Mouse (Mus musculus) cortical plate, adult 2 months (tissue): ENCODE measurements around the gene Plod1. TPM values are rescaled to one million over a fixed set of nuclear protein-coding genes. Genes with fewer than 3 reads are reported as not detected.

Experiments
- H3K27ac ChIP-seq: fragments of 200-500 bp; 2 replicates; pipeline ENCODE4 v1.5.1; 2012; ENCODE audit warnings: low read length, control low read depth, inconsistent platforms; ENCODE audit not compliant: insufficient read depth
- H3K4me1 ChIP-seq: fragments of 200-500 bp; 2 replicates; pipeline ENCODE4 v1.6.1; 2011; ENCODE audit warnings: low read length; ENCODE audit not compliant: control insufficient read depth, insufficient read depth
- H3K4me3 ChIP-seq: fragments of 200-500 bp; 2 replicates; pipeline ENCODE4 v1.5.1; 2011; ENCODE audit warnings: mild to moderate bottlenecking, low read length, control low read depth; ENCODE audit not compliant: insufficient read depth
- CTCF ChIP-seq: fragments of 200-500 bp; IDR thresholded peaks from 2 replicates; pipeline ENCODE4 v1.5.1; 2011; ENCODE audit warnings: mild to moderate bottlenecking, control low read depth, low read length; ENCODE audit not compliant: insufficient read depth; ENCODE audit errors: extremely low read depth
- POLR2A ChIP-seq: fragments of 200-500 bp; IDR thresholded peaks from 2 replicates; pipeline ENCODE4 v1.6.1; 2011; ENCODE audit warnings: mild to moderate bottlenecking, low read length, control low read depth; ENCODE audit not compliant: insufficient read depth; ENCODE audit errors: extremely low read depth
- polyA plus RNA-seq: library from polyadenylated mRNA; depleted of rRNA; stranded (reverse); fragments of >200 nt; gene quantifications from 2 replicates; pipeline ENCODE4 v1.2.3, GENCODE M21; 2012

Gene Plod1
- polyA plus RNA-seq, 1 experiment: 24.4 TPM

DNA sequence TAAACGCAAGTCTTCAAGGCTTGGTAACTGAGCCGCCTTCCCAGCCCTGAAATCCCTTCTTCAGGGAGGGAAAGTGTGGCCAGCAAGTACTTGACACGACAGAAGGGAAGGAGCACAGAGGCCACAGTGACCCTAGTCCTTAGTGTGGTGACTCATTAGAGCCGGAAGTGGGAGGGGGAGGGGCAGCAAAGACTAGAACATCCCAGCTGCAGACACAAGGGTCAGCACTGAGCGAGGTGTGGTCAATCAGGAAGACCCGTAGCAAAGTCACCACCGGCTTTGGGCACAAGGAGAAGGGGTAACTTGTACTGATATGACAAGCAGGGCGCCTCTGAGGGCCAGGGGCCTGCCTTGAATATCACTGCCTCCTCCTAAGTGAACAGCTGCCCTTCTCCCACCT, 8.9 kb downstream of the Plod1 start:
- Histone ChIP-seq H3K27ac (no peak overlapping the region), H3K4me3 (no peak overlapping the region), H3K4me1 (no peaks in the 10 kb centered on the region)
- no peak for TF ChIP-seq CTCF
- no peak for TF ChIP-seq POLR2A

DNA sequence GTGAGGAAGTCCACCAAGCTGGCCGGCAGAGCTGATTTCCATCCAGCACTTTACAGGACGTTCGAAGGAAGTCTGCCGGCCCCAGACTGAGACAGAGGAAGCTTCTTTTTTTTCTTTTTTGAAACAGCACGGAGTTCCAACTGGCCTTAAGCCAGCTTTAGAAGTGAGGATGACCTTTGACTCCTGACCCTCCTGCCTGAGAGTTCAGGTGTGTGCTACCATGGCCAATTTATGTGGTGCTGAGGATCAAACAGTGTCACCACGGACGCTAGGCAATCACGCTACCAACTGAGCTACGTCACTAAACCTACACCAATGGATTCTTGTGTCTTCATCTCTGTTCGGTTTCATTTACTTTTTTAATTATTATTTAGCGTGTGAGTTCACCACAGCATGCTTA, 14.2 kb downstream of the Plod1 start:
- Histone ChIP-seq H3K27ac (no peak overlapping the region), H3K4me3 (no peak overlapping the region), H3K4me1 (no peaks in the 10 kb centered on the region)
- TF ChIP-seq CTCF: no peak
- TF ChIP-seq POLR2A: no peak

DNA sequence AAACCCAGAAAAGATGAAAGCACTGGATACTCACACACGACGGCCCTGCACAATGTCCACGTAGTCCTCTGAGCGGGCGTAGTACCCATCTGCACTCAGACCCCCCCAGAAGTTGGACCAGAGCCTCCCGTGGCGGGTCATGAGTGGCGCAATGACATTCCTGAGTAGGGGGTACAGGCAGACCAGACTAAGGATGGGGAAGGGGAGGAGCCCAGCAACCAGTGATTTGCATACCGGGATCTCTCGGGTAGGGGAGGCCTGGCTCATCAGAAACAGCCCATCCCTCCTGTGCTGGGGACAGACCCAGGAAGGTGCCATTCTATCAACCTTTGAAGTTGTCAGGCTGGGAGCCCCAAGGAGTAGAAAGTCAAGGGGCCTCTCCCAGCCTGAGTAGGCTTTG, 15.6 kb downstream of the Plod1 start:
- TF ChIP-seq POLR2A (no peak), CTCF (no peak)

DNA sequence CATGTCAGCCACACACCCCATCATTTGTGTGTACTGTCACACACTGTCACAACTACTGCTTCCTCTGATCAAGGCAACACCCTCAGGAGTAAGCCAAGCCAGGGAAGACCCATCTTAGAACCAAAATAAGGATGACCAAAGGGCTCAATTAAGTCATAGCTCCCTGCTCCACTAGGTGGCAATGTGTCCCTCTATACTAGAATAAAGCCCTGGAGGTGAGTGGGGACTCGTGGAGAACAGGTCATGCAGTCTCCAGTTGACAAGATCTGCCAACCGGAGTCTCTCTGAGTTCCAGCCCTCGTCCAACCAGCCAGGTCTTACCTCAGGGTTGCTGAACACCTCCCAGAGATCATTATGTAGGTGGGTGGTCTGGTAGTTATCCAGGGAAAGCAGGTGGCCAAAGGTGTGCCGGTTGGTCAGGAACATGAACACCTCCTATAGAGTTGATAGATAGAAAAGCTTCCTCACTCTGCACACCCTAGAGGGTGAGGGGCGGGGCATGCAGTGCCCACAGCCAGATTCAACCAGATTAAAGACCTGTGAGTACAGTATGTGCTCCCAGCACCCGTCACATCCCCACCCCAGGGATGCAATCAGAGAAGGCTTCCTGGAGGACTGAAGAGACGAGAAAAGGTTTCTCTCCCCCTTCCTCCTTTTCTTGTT, 18.0 kb downstream of the Plod1 start:
- peak; percentile 52 for TF ChIP-seq CTCF
- no peak for TF ChIP-seq POLR2A
- Histone ChIP-seq H3K4me3 (no peak overlapping the region), H3K4me1 (no peaks in the 10 kb centered on the region), H3K27ac (no peak overlapping the region)

More for the DNA sequence above, 15.6 kb downstream of the Plod1 start:
- no peaks in the 10 kb centered on the region for H3K4me1 ChIP-seq
- H3K27ac ChIP-seq: no peak overlapping the region
- H3K4me3 ChIP-seq: no peak overlapping the region

DNA sequence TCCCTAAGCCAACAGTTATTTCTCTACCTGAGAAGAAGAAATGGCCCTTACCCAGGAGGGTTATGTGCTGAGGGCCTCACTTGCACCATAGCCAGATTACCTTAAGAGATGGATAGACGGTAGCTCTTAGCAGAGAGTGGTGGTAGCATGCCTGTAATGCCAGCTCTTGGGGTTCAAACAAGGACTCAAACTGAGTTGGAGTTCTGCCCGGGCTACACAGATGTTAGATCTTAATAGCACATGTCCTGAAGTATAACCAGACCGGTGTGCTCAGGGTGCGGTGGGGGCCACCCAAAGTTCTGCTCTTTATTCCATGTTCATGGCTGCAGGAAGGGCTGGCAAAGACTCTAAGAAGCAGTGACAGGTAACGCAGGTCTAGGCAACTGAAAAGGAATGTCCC, 27.1 kb downstream of the Plod1 start:
- Histone ChIP-seq H3K27ac (no peak overlapping the region), H3K4me3 (no peak overlapping the region), H3K4me1 (peaks cover 3% of the 10 kb centered on the region; the same call in 1 of the 2 replicates)
- TF ChIP-seq POLR2A: no peak
- no peak for TF ChIP-seq CTCF

DNA sequence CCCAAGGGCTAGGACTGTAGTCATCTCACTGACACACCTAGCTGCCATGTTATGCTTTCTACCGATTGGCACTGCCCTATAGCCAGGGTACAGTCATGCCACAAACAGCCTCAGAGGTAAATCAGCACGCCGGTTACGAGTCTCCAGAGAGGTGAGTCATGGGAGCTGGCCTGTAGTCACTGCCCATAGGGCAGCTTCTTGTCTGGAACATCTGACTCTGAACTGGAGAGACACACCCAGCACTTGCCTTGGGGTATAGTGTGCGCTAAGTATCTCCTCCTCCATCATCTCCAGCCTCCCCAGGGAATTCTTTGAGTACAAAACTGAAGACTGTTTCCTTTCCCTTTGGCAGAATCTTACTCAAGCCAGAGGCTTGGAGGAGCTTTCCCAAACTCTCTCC, 30.3 kb downstream of the Plod1 start:
- H3K4me3 ChIP-seq: no peak overlapping the region
- no peak for TF ChIP-seq POLR2A
- TF ChIP-seq CTCF: no peak
- H3K27ac ChIP-seq: no peak overlapping the region
- H3K4me1 ChIP-seq: peaks cover 9% of the 10 kb centered on the region; the same call in 1 of the 2 replicates

DNA sequence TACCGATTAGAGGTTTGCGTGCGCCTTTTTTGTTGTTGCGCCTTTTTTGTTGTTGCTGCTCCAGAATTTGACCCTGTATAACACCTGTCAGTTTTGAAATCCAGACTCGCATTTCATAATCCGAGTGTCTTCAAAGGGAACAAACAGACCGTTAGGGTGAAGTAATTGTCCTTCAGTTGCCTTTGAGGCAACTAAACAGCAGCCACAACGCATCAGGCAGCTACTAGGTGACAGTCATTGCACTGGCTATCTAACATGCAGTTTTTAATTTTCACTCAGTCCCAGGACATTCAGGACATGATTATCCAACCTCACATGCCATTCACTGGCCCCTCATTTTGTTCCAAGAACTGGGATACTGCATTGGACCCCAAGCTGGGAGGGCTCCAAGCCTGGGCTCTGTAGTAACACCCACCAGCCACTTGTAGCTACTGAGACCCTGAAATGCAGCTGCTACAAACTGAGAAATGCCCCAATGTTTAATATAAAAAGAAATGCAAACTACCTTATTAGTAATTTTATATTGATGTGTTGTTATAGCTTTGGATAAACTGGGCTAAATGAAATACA, 31.4 kb downstream of the Plod1 start:
- TF ChIP-seq CTCF (no peak), POLR2A (no peak)
- Histone ChIP-seq H3K4me3 (peak overlapping the region; percentile 67), H3K4me1 (peaks cover 9% of the 10 kb centered on the region; the same call in 1 of the 2 replicates), H3K27ac (no peak overlapping the region)

DNA sequence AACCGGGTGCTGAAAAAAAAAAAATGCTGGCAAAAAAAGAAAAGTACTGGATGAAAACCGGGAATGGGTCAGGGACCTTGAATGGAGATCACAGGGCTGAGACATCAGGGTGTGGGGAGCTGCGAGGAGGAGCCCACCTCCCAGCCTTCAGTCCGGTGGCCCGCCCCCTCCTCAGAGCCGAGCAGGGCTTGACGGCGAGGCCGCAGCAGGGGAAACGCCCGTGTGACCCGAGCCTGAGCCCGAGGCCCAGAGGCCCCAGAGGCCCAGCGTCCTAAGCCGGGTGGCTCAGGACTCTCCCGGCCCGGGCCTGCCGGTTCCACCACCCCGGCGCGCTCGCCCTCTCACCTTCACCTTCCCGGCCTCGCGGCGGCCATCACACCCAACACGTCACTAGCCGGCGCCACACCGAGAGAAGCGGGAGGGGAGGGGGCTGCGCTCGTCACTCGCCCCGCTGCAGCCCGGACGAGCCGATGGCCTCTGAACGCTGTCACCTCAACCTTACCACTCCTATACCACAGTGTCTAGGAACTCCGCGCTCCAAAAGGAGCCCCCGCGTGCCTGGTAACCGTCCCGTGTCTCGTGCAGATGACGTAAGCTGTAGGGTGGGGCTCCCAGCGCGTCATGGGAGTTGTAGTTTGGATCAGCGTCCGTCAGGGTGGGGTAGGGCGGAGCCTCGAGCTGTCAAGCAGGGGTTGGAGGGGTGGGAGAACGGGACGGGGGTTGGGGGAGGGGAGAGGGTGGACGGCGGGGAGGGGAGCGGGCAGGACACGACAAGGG, 32.1 kb downstream of the Plod1 start, which contains the start of gene Mfn2:
Gene Mfn2, minus strand, starts transcription at position 392 of the 777 bp plus-strand sequence.
- peak within 1 kb of the TSS; percentile 98 for H3K27ac ChIP-seq
- TF ChIP-seq CTCF (no peak), POLR2A (peak; percentile 44; the same call in 1 of the 2 replicates)
- peaks cover 9% of the 10 kb centered on the region; the same call in 1 of the 2 replicates for H3K4me1 ChIP-seq
- H3K4me3 ChIP-seq: peak within 1 kb of the TSS; percentile 67

DNA sequence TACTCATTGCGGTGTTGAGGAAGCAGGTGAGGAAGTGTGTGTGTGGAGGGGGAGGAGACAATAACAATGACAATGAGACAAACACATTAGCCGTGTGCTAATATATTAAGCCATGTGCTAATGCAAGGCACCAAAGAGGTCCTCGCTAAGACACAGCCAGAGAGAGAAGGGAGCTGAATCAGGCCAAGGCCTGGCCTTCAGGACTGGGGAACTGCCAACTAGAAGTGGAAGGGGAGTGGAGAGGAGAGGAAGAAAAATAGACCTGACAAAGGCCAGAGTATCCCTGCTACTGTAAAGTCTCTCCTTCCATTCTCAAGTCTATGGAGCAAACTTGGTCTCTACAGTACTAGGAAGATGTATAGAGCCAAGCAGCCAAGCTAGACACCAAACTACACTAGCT, 33.0 kb downstream of the Plod1 start:
- H3K4me1 ChIP-seq: peaks cover 9% of the 10 kb centered on the region; the same call in 1 of the 2 replicates
- TF ChIP-seq POLR2A: no peak
- TF ChIP-seq CTCF: no peak
- H3K4me3 ChIP-seq: peak overlapping the region; percentile 67
- H3K27ac ChIP-seq: no peak overlapping the region
